Mouse (Mus musculus): Measurements from ENCODE around the gene Elovl4.

GRCm38 (mm10) chr9:83822925-83823324 is 16.8 kb upstream of the Elovl4 start:
- TF ChIP-seq CTCF (IDR thresholded peaks at IDR 0.05; ENCODE audit: control insufficient read depth, insufficient read depth, low read length) (no peak), POLR2A (IDR thresholded peaks at IDR 0.05; ENCODE audit: borderline replicate concordance, control insufficient read depth, low read depth, low read length) (no peak)

All from bone marrow, adult 2 months (tissue).